Mouse (Mus musculus) embryonic facial prominence, embryonic 13.5 days (tissue): ENCODE results near the gene Txlnb. TPM values are rescaled to one million over a fixed set of nuclear protein-coding genes. Genes with fewer than 3 reads are reported as not detected.

ENCODE experiments used
- ATAC-seq: fragments of 200-750 bp; cut with Nextera tagmentation; 2 replicates; pipeline ENCODE4 v1.8.0; 2017; ENCODE audit warnings: low read depth; ENCODE audit not compliant: insufficient number of reproducible peaks, insufficient read depth, low FRiP score, low TSS enrichment
- H3K27ac ChIP-seq: fragments of 300-500 bp; sonication (generic); 2 replicates; pipeline ENCODE4 v1.5.1; 2015; ENCODE audit warnings: moderate library complexity, mild to moderate bottlenecking, inconsistent platforms
- H3K27me3 ChIP-seq: fragments of 300-500 bp; sonication (generic); 2 replicates; pipeline ENCODE4 v1.6.1; 2015; ENCODE audit warnings: mild to moderate bottlenecking, inconsistent platforms
- H3K36me3 ChIP-seq: fragments of 300-500 bp; sonication (generic); 2 replicates; pipeline ENCODE4 v1.6.1; 2015; ENCODE audit warnings: mild to moderate bottlenecking, inconsistent platforms
- H3K4me1 ChIP-seq: fragments of 300-500 bp; sonication (generic); 2 replicates; pipeline ENCODE4 v1.6.1; 2015; ENCODE audit warnings: inconsistent platforms
- H3K4me2 ChIP-seq: fragments of 300-500 bp; sonication (generic); 2 replicates; pipeline ENCODE4 v1.6.1; 2015; ENCODE audit warnings: moderate library complexity, mild to moderate bottlenecking, inconsistent platforms
- H3K4me3 ChIP-seq: fragments of 300-500 bp; sonication (generic); 2 replicates; pipeline ENCODE4 v1.5.1; 2015; ENCODE audit warnings: mild to moderate bottlenecking, inconsistent platforms
- H3K9ac ChIP-seq: fragments of 300-500 bp; sonication (generic); 2 replicates; pipeline ENCODE4 v1.6.1; 2015; ENCODE audit warnings: mild to moderate bottlenecking, inconsistent platforms
- H3K9me3 ChIP-seq: fragments of 300-500 bp; sonication (generic); 2 replicates; pipeline ENCODE4 v1.6.1; 2016; ENCODE audit warnings: inconsistent platforms
- WGBS: fragments of 180-500 bp; shearing (Covaris S2); methylation state at CpG from one replicate; pipeline ENCODE4 v1.1.7; 2015; ENCODE audit warnings: mixed read lengths; 5-methylcytosine and 5-hydroxymethylcytosine counted together
- polyA plus RNA-seq: library from polyadenylated mRNA; unstranded; fragments of >200 nt; fragmentation: Nextera tagmentation; extraction: Ambion mirVana; gene quantifications from 2 replicates; pipeline ENCODE4 v1.2.1, GENCODE M21; 2015

Gene Txlnb
- polyA plus RNA-seq, 1 experiment from 2014 or later = 1.2 TPM

- Histone ChIP-seq H3K4me3 (peak overlapping the region; percentile 29), H3K4me1 (peaks cover 6% of the 10 kb centered on the region; the same call in 1 of the 2 replicates), H3K4me2 (peak overlapping the region; percentile 54), H3K9me3 (no peaks in the 10 kb centered on the region), H3K27me3 (no peaks in the 10 kb centered on the region), H3K36me3 (no peaks in the 10 kb centered on the region), H3K9ac (peak overlapping the region; percentile 64), H3K27ac (no peak overlapping the region)
- no peak for ATAC-seq
- WGBS = 2% methylated on average over 12 of the region's 12 CpGs
Measured at GRCm38 (mm10) chr10:17827391-17827790, 31.4 kb downstream of the Txlnb start.

GRCm38 (mm10) chr10:17829205-17829604 is 33.2 kb downstream of the Txlnb start:
- ATAC-seq = no peak
- 82% methylated on average over 4 of the region's 4 CpGs for WGBS

GRCm38 (mm10) chr10:17831041-17831440 is 35.0 kb downstream of the Txlnb start:
- Histone ChIP-seq H3K36me3 (no peaks in the 10 kb centered on the region), H3K27me3 (no peaks in the 10 kb centered on the region), H3K27ac (no peak overlapping the region), H3K4me3 (no peak overlapping the region), H3K9ac (no peak overlapping the region), H3K4me1 (peaks cover 6% of the 10 kb centered on the region; the same call in 1 of the 2 replicates), H3K9me3 (no peaks in the 10 kb centered on the region), H3K4me2 (no peak overlapping the region)
- WGBS = 36% methylated on average over 3 of the region's 3 CpGs
- no peak for ATAC-seq

More at GRCm38 (mm10) chr10:17829205-17829604, 33.2 kb downstream of the Txlnb start:
- Histone ChIP-seq H3K4me3 (no peak overlapping the region), H3K27me3 (no peaks in the 10 kb centered on the region), H3K36me3 (no peaks in the 10 kb centered on the region), H3K9ac (no peak overlapping the region), H3K4me2 (no peak overlapping the region), H3K4me1 (peaks cover 6% of the 10 kb centered on the region; the same call in 1 of the 2 replicates), H3K9me3 (no peaks in the 10 kb centered on the region), H3K27ac (no peak overlapping the region)

- Histone ChIP-seq H3K27me3 (no peaks in the 10 kb centered on the region), H3K9me3 (no peaks in the 10 kb centered on the region), H3K4me2 (no peak overlapping the region), H3K4me3 (no peak overlapping the region), H3K9ac (no peak overlapping the region), H3K4me1 (no peaks in the 10 kb centered on the region), H3K36me3 (no peaks in the 10 kb centered on the region), H3K27ac (no peak overlapping the region)
- no peak for ATAC-seq
- WGBS = 86% methylated on average over 6 of the region's 6 CpGs
Measured at GRCm38 (mm10) chr10:17835031-17835430, 39.0 kb downstream of the Txlnb start.

GRCm38 (mm10) chr10:17836275-17836674 is 40.2 kb downstream of the Txlnb start:
- H3K27me3 ChIP-seq = no peaks in the 10 kb centered on the region
- no peak for ATAC-seq
- WGBS = 100% methylated on average over 1 of the region's 1 CpGs

GRCm38 (mm10) chr10:17842030-17842429 is 46.0 kb downstream of the Txlnb start:
- Histone ChIP-seq H3K9ac (no peak overlapping the region), H3K4me1 (no peaks in the 10 kb centered on the region)
- WGBS = 80% methylated on average over 3 of the region's 3 CpGs

More at GRCm38 (mm10) chr10:17836275-17836674, 40.2 kb downstream of the Txlnb start:
- no peaks in the 10 kb centered on the region for H3K9me3 ChIP-seq
- no peak overlapping the region for H3K27ac ChIP-seq
- no peak overlapping the region for H3K9ac ChIP-seq
- no peak overlapping the region for H3K4me3 ChIP-seq
- H3K4me1 ChIP-seq = no peaks in the 10 kb centered on the region
- no peaks in the 10 kb centered on the region for H3K36me3 ChIP-seq
- H3K4me2 ChIP-seq = no peak overlapping the region

GRCm38 (mm10) chr10:17844781-17845537 is 48.9 kb downstream of the Txlnb start:
- no peaks in the 10 kb centered on the region for H3K27me3 ChIP-seq
- no peaks in the 10 kb centered on the region for H3K36me3 ChIP-seq
- H3K4me3 ChIP-seq = no peak overlapping the region
- ATAC-seq = no peak
- H3K9me3 ChIP-seq = no peaks in the 10 kb centered on the region
- 58% methylated on average over 4 of the region's 4 CpGs for WGBS
- H3K4me2 ChIP-seq = no peak overlapping the region
- no peak overlapping the region for H3K27ac ChIP-seq
- H3K4me1 ChIP-seq = no peaks in the 10 kb centered on the region
- H3K9ac ChIP-seq = no peak overlapping the region

More at GRCm38 (mm10) chr10:17842030-17842429, 46.0 kb downstream of the Txlnb start:
- no peaks in the 10 kb centered on the region for H3K9me3 ChIP-seq
- no peaks in the 10 kb centered on the region for H3K36me3 ChIP-seq
- no peak overlapping the region for H3K4me2 ChIP-seq
- no peak overlapping the region for H3K4me3 ChIP-seq
- H3K27me3 ChIP-seq = no peaks in the 10 kb centered on the region
- H3K27ac ChIP-seq = no peak overlapping the region
- ATAC-seq = no peak

- Histone ChIP-seq H3K9ac (no peak overlapping the region), H3K9me3 (no peaks in the 10 kb centered on the region), H3K36me3 (no peaks in the 10 kb centered on the region), H3K4me3 (no peak overlapping the region), H3K27ac (no peak overlapping the region), H3K4me2 (no peak overlapping the region), H3K27me3 (no peaks in the 10 kb centered on the region), H3K4me1 (no peaks in the 10 kb centered on the region)
- WGBS = 87% methylated on average over 9 of the region's 9 CpGs
- no peak for ATAC-seq
Measured at GRCm38 (mm10) chr10:17857647-17858261, 61.7 kb downstream of the Txlnb start.

GRCm38 (mm10) chr10:17860701-17861480 is 64.9 kb downstream of the Txlnb start:
- no peaks in the 10 kb centered on the region for H3K36me3 ChIP-seq
- H3K9me3 ChIP-seq = no peaks in the 10 kb centered on the region; the same call in 1 of the 2 replicates
- no peaks in the 10 kb centered on the region for H3K4me1 ChIP-seq
- 73% methylated on average over 6 of the region's 6 CpGs for WGBS
- ATAC-seq = no peak
- no peak overlapping the region for H3K4me3 ChIP-seq
- no peak overlapping the region for H3K9ac ChIP-seq
- H3K27me3 ChIP-seq = no peaks in the 10 kb centered on the region
- H3K4me2 ChIP-seq = no peak overlapping the region
- no peak overlapping the region for H3K27ac ChIP-seq

- no peaks in the 10 kb centered on the region for H3K27me3 ChIP-seq
- H3K9me3 ChIP-seq = no peaks in the 10 kb centered on the region
- H3K4me2 ChIP-seq = no peak overlapping the region
- H3K9ac ChIP-seq = no peak overlapping the region
- ATAC-seq = 0 out of 2 replicates have a peak, but pooled peaks have one; percentile 64
- no peak overlapping the region for H3K27ac ChIP-seq
- no peaks in the 10 kb centered on the region for H3K36me3 ChIP-seq
- no peaks in the 10 kb centered on the region for H3K4me1 ChIP-seq
- 14% methylated on average over 5 of the region's 5 CpGs for WGBS
- no peak overlapping the region for H3K4me3 ChIP-seq
Measured at GRCm38 (mm10) chr10:17869822-17870662, 74.0 kb downstream of the Txlnb start.
